Comparison of ENCODE assay signal across 13 mouse cellular contexts in the genomic region with DNA sequence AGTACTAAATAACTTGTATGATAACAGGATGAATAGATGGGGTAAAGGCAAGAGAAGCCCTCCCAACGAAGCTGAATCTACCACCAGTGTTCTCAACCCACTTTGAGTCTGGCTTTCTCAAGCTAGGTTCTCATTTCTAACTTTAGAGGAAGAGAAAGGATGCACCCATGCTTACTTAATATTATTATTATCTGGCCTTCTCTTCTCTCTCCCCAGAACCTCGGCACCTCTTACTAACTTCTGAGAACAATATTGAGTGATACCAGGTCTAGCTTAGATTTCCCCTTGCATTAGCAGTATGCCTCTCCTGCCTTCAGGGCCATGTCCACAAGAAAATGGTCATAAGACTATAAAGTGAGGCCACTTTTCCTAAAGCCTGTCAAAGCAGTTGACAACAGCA. TPM values are rescaled to one million over a fixed set of nuclear protein-coding genes. Genes with fewer than 3 reads are reported as not detected.
A peak's percentile ranks its signal among the peaks of the same experiment; 100 is the strongest.
DNase-seq lines count a peak whose midpoint lies in the region; ATAC-seq and TF ChIP-seq lines count a peak whose summit lies in the region.
"Had no signal": no experiment of that assay in that cellular context is flagged by ENCODE, and none has a peak within 500 bp of the region (broad histone marks: within the 10 kb centered on the region; RNA-seq: fewer than 3 reads in every experiment).

No protein-coding gene starts in this region.

- peaks cover 36% of the 10 kb centered on the region for H3K4me1 ChIP-seq in heart, embryonic 15.5 days (replicated peaks)
- no peaks in the 10 kb centered on the region; the same call in 1 of the 2 replicates for H3K4me1 ChIP-seq in stomach, postnatal 0 days (replicated peaks; ENCODE audit: control insufficient read depth, insufficient read depth)
- H3K4me1 ChIP-seq in kidney, embryonic 16.5 days (ENCODE audit: insufficient read depth, low read length) = peaks cover 5% of the 10 kb centered on the region; the same call in 1 of the 2 replicates
- H3K4me1 ChIP-seq: embryonic facial prominence, embryonic 10.5 days; hindbrain, embryonic 12.5 days had no signal

- no peak for DNase-seq in heart, adult 9 months (ENCODE audit: low spot score in 2 of 2)
- DNase-seq in layer of hippocampus, adult 2 months (ENCODE audit: low spot score in 2 of 2) = no peak
- DNase-seq in layer of hippocampus, adult 18-20 months (ENCODE audit: low spot score in 2 of 2) = no peak
- peak; percentile 19 for DNase-seq in retina, embryonic 14.5 days (ENCODE audit: low spot score)
- no peak for DNase-seq in retina, postnatal 1 day
- DNase-seq in stomach, postnatal 0 days (ENCODE audit: low spot score) = no peak

- no peak overlapping the region for H3K4me3 ChIP-seq in heart, embryonic 15.5 days
- no peak overlapping the region for H3K4me3 ChIP-seq in layer of hippocampus, adult 2 months
- H3K4me3 ChIP-seq in stomach, postnatal 0 days (ENCODE audit: low read depth, low read length) = no peak overlapping the region
- H3K4me3 ChIP-seq in kidney, embryonic 16.5 days (ENCODE audit: low read length) = no peak overlapping the region
- H3K4me3 ChIP-seq: embryonic facial prominence, embryonic 10.5 days; hindbrain, embryonic 12.5 days had no signal

- no peak for TF ChIP-seq EP300 in stomach, postnatal 0 days (optimal IDR thresholded peaks at IDR 0.05)

- no peak for TF ChIP-seq CTCF in layer of hippocampus, adult 2 months (conservative IDR thresholded peaks at IDR 0.05)
- TF ChIP-seq CTCF in stomach, postnatal 0 days (IDR thresholded peaks at IDR 0.05; ENCODE audit: low read depth) = no peak

- no peak overlapping the region for H3K4me2 ChIP-seq in heart, embryonic 15.5 days
- no peak overlapping the region for H3K4me2 ChIP-seq in stomach, postnatal 0 days (replicated peaks; ENCODE audit: low read depth)
- H3K4me2 ChIP-seq in kidney, embryonic 16.5 days (replicated peaks; ENCODE audit: low read depth, low read length) = no peak overlapping the region
- H3K4me2 ChIP-seq: hindbrain, embryonic 12.5 days had no signal

- H3K36me3 ChIP-seq in heart, embryonic 15.5 days = no peaks in the 10 kb centered on the region
- H3K36me3 ChIP-seq in stomach, postnatal 0 days (ENCODE audit: control insufficient read depth, insufficient read depth, low read length) = no peaks in the 10 kb centered on the region
- H3K36me3 ChIP-seq in kidney, embryonic 16.5 days (ENCODE audit: insufficient read depth, low read length) = no peaks in the 10 kb centered on the region
- H3K36me3 ChIP-seq: hindbrain, embryonic 12.5 days had no signal

- no peak for ATAC-seq in heart, embryonic 15.5 days (replicated peaks; ENCODE audit: insufficient number of reproducible peaks, insufficient read depth, low FRiP score, low read depth)
- no peak for ATAC-seq in stomach, postnatal 0 days (ENCODE audit: low FRiP score, low TSS enrichment)
- ATAC-seq in kidney, embryonic 16.5 days (ENCODE audit: low FRiP score, low TSS enrichment) = no peak
- ATAC-seq: forebrain, embryonic 14.5 days; intestine, embryonic 16.5 days had no signal

- peak overlapping the region; percentile 41 for H3K27ac ChIP-seq in heart, embryonic 15.5 days
- peak overlapping the region; percentile 15 for H3K27ac ChIP-seq in layer of hippocampus, adult 2 months
- 0 out of 2 replicates have a peak overlapping the region, but pooled peaks have one; percentile 18 for H3K27ac ChIP-seq in stomach, postnatal 0 days (replicated peaks)
- no peak overlapping the region for H3K27ac ChIP-seq in kidney, embryonic 16.5 days (ENCODE audit: low read length)
- H3K27ac ChIP-seq: embryonic facial prominence, embryonic 10.5 days; hindbrain, embryonic 12.5 days had no signal

- H3K9ac ChIP-seq in heart, embryonic 15.5 days = no peak overlapping the region
- no peak overlapping the region for H3K9ac ChIP-seq in stomach, postnatal 0 days (ENCODE audit: low read length)
- no peak overlapping the region for H3K9ac ChIP-seq in kidney, embryonic 16.5 days (replicated peaks; ENCODE audit: low read length)
- H3K9ac ChIP-seq: hindbrain, embryonic 12.5 days had no signal

- no peaks in the 10 kb centered on the region for H3K9me3 ChIP-seq in heart, embryonic 15.5 days (replicated peaks)
- no peaks in the 10 kb centered on the region for H3K9me3 ChIP-seq in stomach, postnatal 0 days (ENCODE audit: control insufficient read depth, low read length)
- H3K9me3 ChIP-seq in kidney, embryonic 16.5 days (ENCODE audit: low read length) = no peaks in the 10 kb centered on the region
- H3K9me3 ChIP-seq: embryonic facial prominence, embryonic 10.5 days; hindbrain, embryonic 12.5 days had no signal

- no peaks in the 10 kb centered on the region for H3K27me3 ChIP-seq in heart, embryonic 15.5 days
- H3K27me3 ChIP-seq in stomach, postnatal 0 days (ENCODE audit: control insufficient read depth, insufficient read depth, low read length) = no peaks in the 10 kb centered on the region
- H3K27me3 ChIP-seq in kidney, embryonic 16.5 days (ENCODE audit: insufficient read depth, low read length) = no peaks in the 10 kb centered on the region
- H3K27me3 ChIP-seq: CH12.LX; hindbrain, embryonic 12.5 days had no signal

- 66% methylated on average over 2 of the region's 2 CpGs for WGBS in heart, embryonic 15.5 days
- 75% methylated on average over 2 of the region's 2 CpGs for WGBS in stomach, postnatal 0 days
- WGBS in kidney, embryonic 16.5 days = 82% methylated on average over 2 of the region's 2 CpGs

RNA-seq across cellular contexts. Expression of gene Brd4, which starts 16.4 kb away (rescaled TPM):
- 48.8 and 66.7 TPM in 2 replicates for polyA plus RNA-seq in heart, embryonic 15.5 days (2015; fragmentation: Nextera tagmentation; extraction: Ambion mirVana)
- total RNA-seq in layer of hippocampus, adult 2 months (2021) = 100 to 1,000 TPM; 103 to 121 TPM
- total RNA-seq in layer of hippocampus, adult 18-20 months (2021) = 100 to 1,000 TPM; 109 to 119 TPM
- polyA plus RNA-seq in stomach, postnatal 0 days (2015; fragmentation: Nextera tagmentation; extraction: Ambion mirVana) = 28.6 and 29.9 TPM in 2 replicates
- polyA plus RNA-seq in kidney, embryonic 16.5 days (2015; fragmentation: Nextera tagmentation; extraction: Ambion mirVana) = 84.5 and 99.3 TPM in 2 replicates

RNA-seq across cellular contexts. Expression of gene Akap8, which starts 52.9 kb away (rescaled TPM):
- polyA plus RNA-seq in heart, embryonic 15.5 days (2015; fragmentation: Nextera tagmentation; extraction: Ambion mirVana) = 64.8 and 74.3 TPM in 2 replicates
- 100 to 1,000 TPM in 1 of 2 experiments, 10 to 100 TPM in 1; 99.2 to 112 TPM for total RNA-seq in layer of hippocampus, adult 2 months (2021)
- total RNA-seq in layer of hippocampus, adult 18-20 months (2021) = 10 to 100 TPM; 79.0 to 84.6 TPM
- 30.3 and 31.0 TPM in 2 replicates for polyA plus RNA-seq in stomach, postnatal 0 days (2015; fragmentation: Nextera tagmentation; extraction: Ambion mirVana)
- 112 and 126 TPM in 2 replicates for polyA plus RNA-seq in kidney, embryonic 16.5 days (2015; fragmentation: Nextera tagmentation; extraction: Ambion mirVana)
